Mouse (Mus musculus) forebrain, embryonic 12.5 days (tissue): ENCODE measurements around the gene Rcn3. TPM values are rescaled to one million over a fixed set of nuclear protein-coding genes. Genes with fewer than 3 reads are reported as not detected.
"Not testable (repeated sequence)": the region's sequence is repeated elsewhere in the genome, so short reads cannot be mapped to it uniquely, and the experiment has no call there.

Experiments
- ATAC-seq: fragments of 200-750 bp; cut with Nextera tagmentation; 2 replicates; pipeline ENCODE4 v1.8.0; 2017; ENCODE audit warnings: moderate TSS enrichment; ENCODE audit not compliant: low FRiP score
- H3K27ac ChIP-seq: fragments of 300-500 bp; sonication (generic); 2 replicates; pipeline ENCODE4 v1.5.1; 2016; ENCODE audit warnings: mild to moderate bottlenecking
- H3K27me3 ChIP-seq: fragments of 300-500 bp; sonication (generic); 2 replicates; pipeline ENCODE4 v1.6.1; 2016; ENCODE audit warnings: mild to moderate bottlenecking
- H3K36me3 ChIP-seq: fragments of 300-500 bp; sonication (generic); replicated peaks from 2 replicates; pipeline ENCODE4 v1.6.1; 2016; ENCODE audit warnings: mild to moderate bottlenecking
- H3K4me1 ChIP-seq: fragments of 300-500 bp; sonication (generic); 2 replicates; pipeline ENCODE4 v1.6.1; 2016
- H3K4me2 ChIP-seq: fragments of 300-500 bp; sonication (generic); 2 replicates; pipeline ENCODE4 v1.6.1; 2016; ENCODE audit warnings: mild to moderate bottlenecking, moderate library complexity
- H3K4me3 ChIP-seq: fragments of 300-500 bp; sonication (generic); replicated peaks from 2 replicates; pipeline ENCODE4 v1.5.1; 2016; ENCODE audit warnings: mild to moderate bottlenecking
- H3K9ac ChIP-seq: fragments of 300-500 bp; sonication (generic); 2 replicates; pipeline ENCODE4 v1.6.1; 2016; ENCODE audit warnings: mild to moderate bottlenecking
- H3K9me3 ChIP-seq: fragments of 300-500 bp; sonication (generic); 2 replicates; pipeline ENCODE4 v1.6.1; 2016
- WGBS: fragments of 180-500 bp; shearing (Covaris S2); methylation state at CpG from one replicate; pipeline ENCODE4 v1.1.7; 2016; 5-methylcytosine and 5-hydroxymethylcytosine counted together
- polyA plus RNA-seq: library from polyadenylated mRNA; unstranded; fragments of >200 nt; fragmentation: Nextera tagmentation; extraction: Ambion mirVana; gene quantifications from 2 replicates; pipeline ENCODE4 v1.2.1, GENCODE M21; 2016

The Rcn3 gene
- polyA plus RNA-seq, 1 experiment from 2014 or later = 101 TPM

GRCm38 (mm10) chr7:45129776-45130512 is 37.9 kb upstream of the Rcn3 start:
- peak overlapping the region; percentile 71; the same call in 1 of the 2 replicates for H3K9ac ChIP-seq
- H3K4me3 ChIP-seq = peak overlapping the region; percentile 83
- peaks cover 27% of the 10 kb centered on the region for H3K36me3 ChIP-seq
- no peaks in the 10 kb centered on the region for H3K9me3 ChIP-seq
- ATAC-seq = no peak
- WGBS = 56% methylated on average over 15 of the region's 15 CpGs
- peak overlapping the region; percentile 87 for H3K4me2 ChIP-seq
- peaks cover 7% of the 10 kb centered on the region for H3K27me3 ChIP-seq
- peak overlapping the region; percentile 95 for H3K27ac ChIP-seq
- peaks cover 34% of the 10 kb centered on the region for H3K4me1 ChIP-seq

GRCm38 (mm10) chr7:45129318-45129717 is 37.3 kb upstream of the Rcn3 start:
- under 1% methylated on average over 17 of the region's 17 CpGs for WGBS
- Histone ChIP-seq H3K27me3 (peaks cover under 1% of the 10 kb centered on the region; the same call in 1 of the 2 replicates), H3K36me3 (peaks cover 29% of the 10 kb centered on the region), H3K4me2 (peak overlapping the region; percentile 87), H3K27ac (peak overlapping the region; percentile 95), H3K4me3 (peak overlapping the region; percentile 83), H3K9me3 (no peaks in the 10 kb centered on the region), H3K4me1 (peaks cover 39% of the 10 kb centered on the region), H3K9ac (peak overlapping the region; percentile 71)
- no peak for ATAC-seq

- peaks cover 39% of the 10 kb centered on the region for H3K4me1 ChIP-seq
- H3K27ac ChIP-seq = peak within 1 kb of the TSS; percentile 95
- H3K9me3 ChIP-seq = no peaks in the 10 kb centered on the region
- H3K4me3 ChIP-seq = peak within 1 kb of the TSS; percentile 83
- H3K9ac ChIP-seq = peak within 1 kb of the TSS; percentile 99
- H3K36me3 ChIP-seq = peaks cover 29% of the 10 kb centered on the region
- peak within 1 kb of the TSS; percentile 87 for H3K4me2 ChIP-seq
- peak; percentile 94 for ATAC-seq
- WGBS = under 1% methylated on average over 48 of the region's 48 CpGs
- no peaks in the 10 kb centered on the region; the same call in 1 of the 2 replicates for H3K27me3 ChIP-seq
Observed at GRCm38 (mm10) chr7:45128624-45129246, 36.7 kb upstream of the Rcn3 start, which contains the start of gene Rpl13a. TSS of gene Rpl13a (minus strand) at chr7:45128761.

GRCm38 (mm10) chr7:45127700-45128224 is 35.7 kb upstream of the Rcn3 start:
- under 1% methylated on average over 6 of the region's 6 CpGs for WGBS
- Histone ChIP-seq H3K4me3 (peak overlapping the region; percentile 83), H3K36me3 (peaks cover 35% of the 10 kb centered on the region)

GRCm38 (mm10) chr7:45126844-45127699 is 35.1 kb upstream of the Rcn3 start:
- Histone ChIP-seq H3K27me3 (no peaks in the 10 kb centered on the region; the same call in 1 of the 2 replicates), H3K4me1 (peaks cover 51% of the 10 kb centered on the region), H3K4me2 (peak overlapping the region; percentile 87), H3K9ac (peak overlapping the region; percentile 99), H3K9me3 (no peaks in the 10 kb centered on the region), H3K27ac (peak overlapping the region; percentile 91), H3K36me3 (peaks cover 42% of the 10 kb centered on the region), H3K4me3 (peak overlapping the region; percentile 83)
- 47% methylated on average over 21 of the region's 21 CpGs for WGBS
- ATAC-seq = no peak

More at GRCm38 (mm10) chr7:45127700-45128224, 35.7 kb upstream of the Rcn3 start:
- H3K27ac ChIP-seq = peak overlapping the region; percentile 91
- no peaks in the 10 kb centered on the region for H3K9me3 ChIP-seq
- ATAC-seq = no peak
- H3K4me2 ChIP-seq = peak overlapping the region; percentile 87
- no peaks in the 10 kb centered on the region; the same call in 1 of the 2 replicates for H3K27me3 ChIP-seq
- H3K9ac ChIP-seq = peak overlapping the region; percentile 99
- H3K4me1 ChIP-seq = peaks cover 46% of the 10 kb centered on the region

GRCm38 (mm10) chr7:45126147-45126843 is 34.3 kb upstream of the Rcn3 start:
- H3K4me2 ChIP-seq = peak overlapping the region; percentile 87
- peak overlapping the region; percentile 91 for H3K27ac ChIP-seq
- 79% methylated on average over 17 of the region's 17 CpGs for WGBS
- H3K9ac ChIP-seq = peak overlapping the region; percentile 99
- peaks cover 55% of the 10 kb centered on the region for H3K4me1 ChIP-seq
- H3K9me3 ChIP-seq = no peaks in the 10 kb centered on the region
- peaks cover 50% of the 10 kb centered on the region for H3K36me3 ChIP-seq
- ATAC-seq = no peak
- no peaks in the 10 kb centered on the region for H3K27me3 ChIP-seq
- peak overlapping the region; percentile 83 for H3K4me3 ChIP-seq

- Histone ChIP-seq H3K36me3 (peaks cover 56% of the 10 kb centered on the region), H3K27ac (peak overlapping the region; percentile 86), H3K9ac (peak overlapping the region; percentile 17; the same call in 1 of the 2 replicates), H3K4me2 (0 out of 2 replicates have a peak overlapping the region, but pooled peaks have one; percentile 87), H3K4me1 (peaks cover 55% of the 10 kb centered on the region)
- 67% methylated on average over 5 of the region's 5 CpGs for WGBS
- not testable (repeated sequence) for ATAC-seq, H3K4me3 ChIP-seq, H3K9me3 ChIP-seq, H3K27me3 ChIP-seq
Observed at GRCm38 (mm10) chr7:45125649-45126048, 33.6 kb upstream of the Rcn3 start.

GRCm38 (mm10) chr7:45125144-45125600 is 33.2 kb upstream of the Rcn3 start:
- H3K4me3 ChIP-seq = peak overlapping the region; percentile 95
- peak overlapping the region; percentile 86 for H3K27ac ChIP-seq
- H3K27me3 ChIP-seq = no peaks in the 10 kb centered on the region
- peaks cover 55% of the 10 kb centered on the region for H3K4me1 ChIP-seq
- ATAC-seq = no peak
- H3K9ac ChIP-seq = peak overlapping the region; percentile 40
- H3K9me3 ChIP-seq = no peaks in the 10 kb centered on the region
- 18% methylated on average over 7 of the region's 7 CpGs for WGBS
- H3K36me3 ChIP-seq = peaks cover 61% of the 10 kb centered on the region
- peak overlapping the region; percentile 94 for H3K4me2 ChIP-seq

GRCm38 (mm10) chr7:45124224-45125143 is 32.5 kb upstream of the Rcn3 start, which contains the start of gene Rps11:
TSS of gene Rps11 (minus strand) at chr7:45124439.
- Histone ChIP-seq H3K4me1 (peaks cover 50% of the 10 kb centered on the region), H3K9ac (peak within 1 kb of the TSS; percentile 97), H3K4me3 (peak within 1 kb of the TSS; percentile 95), H3K4me2 (peak within 1 kb of the TSS; percentile 94), H3K9me3 (no peaks in the 10 kb centered on the region), H3K36me3 (peaks cover 68% of the 10 kb centered on the region), H3K27ac (peak within 1 kb of the TSS; percentile 86), H3K27me3 (no peaks in the 10 kb centered on the region)
- ATAC-seq = peak; percentile 86
- under 1% methylated on average over 59 of the region's 59 CpGs for WGBS

- Histone ChIP-seq H3K27ac (0 out of 2 replicates have a peak overlapping the region, but pooled peaks have one; percentile 86), H3K9ac (peak overlapping the region; percentile 97), H3K9me3 (no peaks in the 10 kb centered on the region), H3K27me3 (no peaks in the 10 kb centered on the region), H3K4me3 (peak overlapping the region; percentile 95), H3K36me3 (peaks cover 78% of the 10 kb centered on the region), H3K4me2 (peak overlapping the region; percentile 94), H3K4me1 (peaks cover 47% of the 10 kb centered on the region)
- ATAC-seq = no peak
- WGBS = 28% methylated on average over 12 of the region's 12 CpGs
Observed at GRCm38 (mm10) chr7:45123186-45123570, 31.2 kb upstream of the Rcn3 start.
